Mouse (Mus musculus) bone marrow macrophage, adult 2 months (primary cell): Measurements from ENCODE around the gene Sh3bgrl.

Source experiments
- CTCF ChIP-seq: IDR thresholded peaks from 2 replicates; pipeline ENCODE4 v1.5.1; 2012; ENCODE audit warnings: low read depth, mild to moderate bottlenecking, low read length, moderate library complexity
- POLR2A ChIP-seq: IDR thresholded peaks from 2 replicates; pipeline ENCODE4 v1.6.1; 2012; ENCODE audit warnings: mild to moderate bottlenecking, low read depth, low read length, borderline replicate concordance

DNA sequence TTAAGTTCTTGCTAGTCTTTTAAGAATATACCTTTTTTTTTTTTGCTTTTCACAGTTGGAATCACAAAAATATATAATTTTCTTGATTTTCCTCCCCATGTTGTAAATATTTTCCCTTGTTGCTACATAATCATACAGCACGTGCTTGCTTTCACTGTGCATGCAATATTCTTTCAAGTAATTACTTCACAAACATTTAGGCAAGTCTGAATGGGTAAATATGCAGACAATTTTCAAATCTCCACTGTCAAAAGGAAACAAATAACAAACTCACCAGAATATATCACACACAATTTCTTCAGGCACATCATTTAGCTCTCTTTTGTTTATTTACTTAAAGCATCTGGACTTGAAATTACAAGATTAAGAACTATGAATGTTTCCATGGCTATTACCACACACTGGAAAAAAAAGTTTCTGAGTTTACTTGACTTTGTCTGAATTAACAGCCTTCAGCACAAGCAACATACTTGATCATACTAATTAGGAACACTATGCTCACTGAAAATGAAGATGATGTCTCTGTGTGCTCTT, 46.2 kb downstream of the Sh3bgrl start:
- no peak for TF ChIP-seq CTCF
- TF ChIP-seq POLR2A: no peak
